Mouse (Mus musculus): Measurements from ENCODE around the gene U2af1. TPM values are rescaled to one million over a fixed set of nuclear protein-coding genes. Genes with fewer than 3 reads are reported as not detected.
"Not testable (repeated sequence)": the region's sequence is repeated elsewhere in the genome, so short reads cannot be mapped to it uniquely, and the experiment has no call there.

U2af1 gene
- total RNA-seq, 2 experiments from 2014 or later, result 37.7 to 119 TPM

GRCm38 (mm10) chr17:31631081-31631800, 27.5 kb downstream of the U2af1 start:
- ATAC-seq (ENCODE audit: poor library complexity, severe bottlenecking), result no peak

- no peak for ATAC-seq (ENCODE audit: poor library complexity, severe bottlenecking)
Observed at GRCm38 (mm10) chr17:31627961-31628360, 30.7 kb downstream of the U2af1 start.

GRCm38 (mm10) chr17:31623101-31623500, 35.6 kb downstream of the U2af1 start:
- no peak for ATAC-seq (ENCODE audit: poor library complexity, severe bottlenecking)

GRCm38 (mm10) chr17:31613086-31613755, 45.5 kb downstream of the U2af1 start:
- ATAC-seq (ENCODE audit: poor library complexity, severe bottlenecking), result no peak

- ATAC-seq (ENCODE audit: poor library complexity, severe bottlenecking), result no peak
Observed at GRCm38 (mm10) chr17:31609895-31610294, 48.8 kb downstream of the U2af1 start.

GRCm38 (mm10) chr17:31609173-31609572, 49.5 kb downstream of the U2af1 start:
- not testable (repeated sequence) for ATAC-seq (ENCODE audit: poor library complexity, severe bottlenecking)

- ATAC-seq (ENCODE audit: poor library complexity, severe bottlenecking), result no peak
Observed at GRCm38 (mm10) chr17:31607256-31607951, 51.3 kb downstream of the U2af1 start.

- ATAC-seq (ENCODE audit: poor library complexity, severe bottlenecking), result no peak
Observed at GRCm38 (mm10) chr17:31606424-31606823, 52.3 kb downstream of the U2af1 start.

- ATAC-seq (ENCODE audit: poor library complexity, severe bottlenecking), result no peak
Observed at GRCm38 (mm10) chr17:31598593-31598992, 60.1 kb downstream of the U2af1 start.

GRCm38 (mm10) chr17:31597957-31598356, 60.7 kb downstream of the U2af1 start:
- ATAC-seq (ENCODE audit: poor library complexity, severe bottlenecking), result no peak

Other genes with a start within 250 kb of the U2af1 start
- gene Wdr4, start 138.9 kb downstream of the U2af1 start, total RNA-seq (2015), result 2.8 and 3.4 TPM in 2 replicates
- 3.7 and 7.3 TPM in 2 replicates for gene Wdr4, start 138.9 kb downstream of the U2af1 start, total RNA-seq (2017)
- 92.8 and 95.7 TPM in 2 replicates for gene Ndufv3, start 138.8 kb downstream of the U2af1 start, total RNA-seq (2015)
- 215 and 217 TPM in 2 replicates for gene Ndufv3, start 138.8 kb downstream of the U2af1 start, total RNA-seq (2017)
- gene Pknox1, start 94.2 kb downstream of the U2af1 start, total RNA-seq (2015), result 19.5 and 20.8 TPM in 2 replicates
- gene Pknox1, start 94.2 kb downstream of the U2af1 start, total RNA-seq (2017), result 24.7 and 33.1 TPM in 2 replicates
- gene Cbs, start 21.7 kb downstream of the U2af1 start, total RNA-seq (2015), result not detected in 2 replicates
- not detected in 2 replicates for gene Cbs, start 21.7 kb downstream of the U2af1 start, total RNA-seq (2017)
- gene Cryaa, start 18.9 kb upstream of the U2af1 start, total RNA-seq (2015), result not detected in 2 replicates
- not detected in 2 replicates for gene Cryaa, start 18.9 kb upstream of the U2af1 start, total RNA-seq (2017)
- 29.9 and 37.6 TPM in 2 replicates for gene Sik1, start 196.9 kb upstream of the U2af1 start, total RNA-seq (2015)
- 30.6 and 31.2 TPM in 2 replicates for gene Sik1, start 196.9 kb upstream of the U2af1 start, total RNA-seq (2017)